Mouse (Mus musculus) right cerebral cortex, adult 18-20 months (tissue): Measurements from ENCODE around the gene Nfya.
A peak's percentile ranks its signal among the peaks of the same experiment; 100 is the strongest.
"Not testable (repeated sequence)": the region's sequence is repeated elsewhere in the genome, so short reads cannot be mapped to it uniquely, and the experiment has no call there.

Source experiments
- DNase-seq: peaks from one replicate; pipeline ENCODE4 v3.0.0; 2022; ENCODE audit warnings: mixed read lengths

The Nfya gene

DNA sequence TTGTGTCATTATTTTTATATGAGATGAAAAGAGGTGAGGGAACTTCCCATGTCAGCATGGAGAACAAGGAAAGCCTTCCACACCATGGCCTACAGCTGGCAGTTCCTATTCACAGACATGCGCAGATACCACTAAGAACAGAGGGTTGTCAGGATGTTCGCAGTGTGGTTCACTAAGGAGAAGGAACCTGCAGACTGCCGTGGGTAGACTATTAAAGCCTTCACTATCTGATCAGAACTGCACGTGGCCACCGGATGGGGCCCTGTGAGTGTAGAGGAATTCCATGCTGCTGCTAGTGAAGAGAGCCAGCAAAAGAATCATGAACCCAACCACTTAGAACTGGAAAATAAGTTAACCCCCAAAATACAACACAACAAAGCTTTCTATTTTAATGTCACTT is 20.3 kb downstream of the Nfya start:
- DNase-seq, result no peak

DNA sequence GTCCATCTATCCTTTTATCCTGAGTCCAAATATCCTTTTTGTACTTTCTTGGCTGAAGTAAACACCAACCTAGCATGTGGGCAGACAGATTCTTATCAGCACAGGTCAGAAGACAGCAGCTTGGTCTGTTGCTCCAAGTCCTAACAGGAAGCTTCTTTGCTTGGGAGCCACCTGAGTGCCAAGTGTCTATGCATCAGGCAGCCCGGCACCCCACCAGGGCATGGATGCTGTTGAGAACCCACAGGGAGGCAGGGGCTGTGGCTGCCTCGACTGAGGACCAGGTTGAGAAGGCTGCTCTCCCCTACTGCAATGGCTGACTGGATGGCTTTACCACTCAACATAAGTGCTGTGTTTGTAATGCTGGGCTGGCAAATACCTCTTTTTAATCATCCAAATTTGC is 21.0 kb downstream of the Nfya start:
- no peak for DNase-seq

DNA sequence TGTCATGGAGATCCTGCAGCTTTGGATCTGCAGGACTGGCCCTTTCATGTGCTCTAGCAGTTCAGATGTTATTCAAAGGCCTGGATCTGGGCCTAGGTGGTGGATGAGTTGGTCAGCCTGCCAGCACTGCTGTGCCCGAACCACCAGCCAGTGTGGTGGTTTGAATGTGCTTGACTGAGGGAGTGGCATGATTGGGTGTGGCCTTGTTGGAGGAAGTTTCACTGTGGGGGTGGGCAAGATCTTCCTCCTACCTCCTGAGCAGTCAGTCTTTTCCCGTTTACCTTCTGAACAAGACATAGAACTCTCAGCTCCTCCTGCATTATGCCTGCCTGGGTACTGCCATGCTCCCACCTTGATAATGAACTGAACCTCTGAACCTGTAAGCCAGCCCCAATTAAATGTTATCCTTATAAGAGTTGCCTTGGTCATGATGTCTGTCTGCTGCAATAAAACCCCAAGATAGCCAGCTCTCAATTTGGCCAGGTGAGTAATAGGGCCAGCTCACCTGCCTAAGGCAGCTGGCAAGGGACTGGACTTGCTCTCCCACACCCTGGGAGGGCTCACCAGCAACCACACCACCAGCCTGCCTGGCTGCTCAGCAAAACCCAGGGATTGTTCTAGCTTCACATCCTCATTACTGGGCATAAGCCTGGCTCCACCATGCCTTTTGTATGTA is 23.8 kb downstream of the Nfya start:
- DNase-seq, result no peak

DNA sequence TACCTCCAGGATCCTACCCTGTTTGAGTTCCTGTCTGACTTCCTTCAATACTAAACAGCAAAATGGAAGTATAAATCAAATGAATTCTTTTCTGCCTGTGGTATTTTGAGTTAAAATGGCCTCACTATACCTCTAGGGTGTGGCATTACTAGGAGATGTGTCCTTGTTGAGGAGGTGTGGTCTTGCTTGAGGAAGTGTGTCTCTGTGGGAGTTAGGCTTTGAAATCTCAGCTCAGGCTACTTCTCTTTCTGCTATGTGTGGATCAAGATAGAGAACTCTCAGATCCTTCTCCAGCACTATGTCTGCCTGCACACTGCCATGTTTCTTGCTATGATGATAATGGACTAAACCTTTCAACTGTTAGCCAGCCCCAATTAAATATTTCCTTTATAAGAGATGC is 30.7 kb downstream of the Nfya start:
- no peak for DNase-seq

DNA sequence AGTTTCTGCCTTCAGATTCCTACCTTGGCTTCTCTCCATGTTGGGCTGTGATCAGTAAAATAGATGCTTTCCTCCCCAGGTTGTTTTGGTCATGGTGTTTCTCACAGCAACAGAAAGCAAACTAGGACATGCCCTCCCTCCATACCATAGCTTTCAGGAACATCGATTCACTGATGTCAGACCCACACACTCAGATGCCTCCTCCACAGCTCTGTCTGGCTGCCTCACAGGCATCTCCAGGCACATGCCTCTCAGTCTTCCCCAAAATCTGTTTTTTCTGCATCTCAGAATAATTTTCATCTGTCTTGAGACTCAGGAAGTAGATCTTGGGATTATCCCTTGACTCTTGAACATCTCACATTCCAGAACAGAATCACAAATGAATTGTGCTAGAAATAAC is 33.6 kb downstream of the Nfya start:
- peak; percentile 46 for DNase-seq

DNA sequence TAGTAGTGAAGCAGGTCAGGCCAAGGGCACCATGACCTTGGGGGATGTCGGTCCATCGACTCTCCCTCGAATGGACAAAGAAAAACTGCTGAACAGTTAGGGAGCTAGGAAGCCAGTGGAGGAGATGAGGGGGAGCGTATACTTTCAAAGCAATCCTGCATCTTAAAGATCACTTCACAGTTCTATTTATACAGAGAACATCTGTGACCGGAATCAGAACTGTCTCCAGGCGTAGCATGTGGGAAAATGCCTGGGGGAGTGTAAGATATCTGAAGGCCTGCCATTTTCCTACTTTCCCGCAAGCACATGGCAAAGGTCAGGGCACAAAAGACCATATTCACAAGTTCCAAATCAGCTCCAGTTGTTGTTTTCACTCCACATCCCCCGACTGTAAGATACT is 36.7 kb downstream of the Nfya start:
- peak; percentile 48 for DNase-seq

DNA sequence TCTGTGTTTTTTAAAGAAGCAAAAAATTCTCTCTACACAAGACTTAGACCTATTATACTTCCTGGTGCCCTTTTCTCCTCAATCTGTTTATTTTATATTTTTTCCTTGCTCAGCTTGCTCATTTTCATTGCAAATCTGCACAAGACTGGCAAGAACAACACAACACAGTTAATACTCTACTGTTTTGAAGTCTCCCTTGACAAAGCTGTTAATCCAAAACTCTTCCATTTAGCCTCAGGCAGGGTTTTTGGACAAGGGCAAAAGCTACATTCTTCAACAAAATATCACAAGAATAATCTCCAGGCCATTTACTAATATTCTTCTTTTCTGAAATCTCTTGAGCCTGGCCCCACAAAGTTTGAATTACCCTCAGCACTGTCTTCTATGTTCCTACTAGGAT is 38.1 kb downstream of the Nfya start:
- no peak for DNase-seq

DNA sequence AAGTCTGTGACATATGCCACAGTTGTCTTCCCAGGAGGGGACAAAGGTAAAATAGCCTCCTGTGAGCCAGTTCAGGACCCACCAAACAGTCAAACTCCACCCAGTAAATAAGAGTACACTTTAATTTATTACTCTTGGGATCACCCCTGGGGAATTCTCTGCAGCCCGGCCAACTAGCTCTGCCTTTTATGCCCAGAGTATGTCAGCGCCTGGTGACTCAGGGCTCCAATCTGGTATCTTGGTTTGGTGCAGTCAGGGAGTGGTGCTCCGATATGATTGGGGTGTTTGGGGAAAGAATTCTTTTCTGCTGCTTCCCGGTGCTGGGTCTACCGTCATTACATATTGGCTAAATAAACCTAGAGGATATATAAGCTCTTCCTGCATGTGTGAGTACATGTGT is 42.9 kb downstream of the Nfya start:
- DNase-seq, result no peak

DNA sequence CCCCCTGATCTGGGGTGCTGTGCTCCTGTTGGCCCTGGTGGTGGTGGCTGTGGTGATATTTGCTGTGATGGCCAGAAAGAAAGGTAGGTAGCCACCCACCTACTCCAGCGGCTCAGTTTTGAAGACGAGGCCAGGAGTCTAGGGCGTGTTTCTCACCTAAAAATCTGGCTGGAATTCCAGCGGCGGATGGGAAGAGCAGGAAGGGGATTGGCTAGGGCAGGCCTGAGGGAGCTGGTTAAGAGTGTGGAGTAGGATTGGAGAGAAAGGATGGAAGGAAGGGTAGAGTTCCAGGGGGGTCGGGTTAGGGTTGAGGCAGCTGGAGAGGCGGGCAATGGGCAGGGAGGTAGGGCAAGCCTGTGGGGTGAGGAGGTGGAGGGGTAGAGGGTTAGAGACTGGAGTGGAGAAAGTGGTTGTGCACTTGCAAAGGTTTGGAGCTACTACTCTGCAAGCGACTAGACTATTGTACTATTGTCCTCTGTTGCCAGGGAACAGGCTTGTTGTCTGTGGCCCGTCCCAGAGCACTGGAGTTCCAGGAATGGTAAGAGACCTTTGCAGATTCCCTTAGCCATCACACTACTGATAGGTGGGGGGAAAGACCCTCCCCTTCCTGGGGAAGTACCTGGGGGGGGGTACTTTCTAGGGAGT is 44.1 kb downstream of the Nfya start:
- no peak for DNase-seq

DNA sequence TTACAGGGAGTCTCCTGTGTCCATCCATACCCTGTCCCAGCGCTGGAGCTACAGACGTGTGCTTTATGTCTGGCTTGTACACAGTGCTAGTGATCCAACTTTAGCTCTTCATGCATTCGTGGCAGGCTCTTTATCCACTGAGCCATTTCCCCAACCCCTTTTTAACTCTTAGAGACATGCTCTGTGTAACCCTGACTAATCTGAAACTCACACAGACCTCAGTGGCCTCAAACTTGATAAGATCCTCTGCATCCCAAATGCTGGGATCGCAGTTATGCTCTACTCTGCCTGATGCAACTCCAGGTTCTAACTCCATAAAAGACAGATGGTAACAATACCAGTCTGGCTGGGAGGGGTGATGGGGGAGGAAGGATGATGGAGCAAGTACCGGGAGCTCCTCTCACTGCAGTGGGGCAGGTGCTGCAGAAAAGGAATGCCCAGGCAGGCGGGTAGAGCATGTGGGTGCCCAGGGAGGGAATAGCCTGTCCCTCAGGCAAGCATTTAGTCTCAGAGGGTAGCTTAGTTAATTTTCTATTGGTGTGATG is 46.2 kb downstream of the Nfya start:
- DNase-seq, result no peak

DNA sequence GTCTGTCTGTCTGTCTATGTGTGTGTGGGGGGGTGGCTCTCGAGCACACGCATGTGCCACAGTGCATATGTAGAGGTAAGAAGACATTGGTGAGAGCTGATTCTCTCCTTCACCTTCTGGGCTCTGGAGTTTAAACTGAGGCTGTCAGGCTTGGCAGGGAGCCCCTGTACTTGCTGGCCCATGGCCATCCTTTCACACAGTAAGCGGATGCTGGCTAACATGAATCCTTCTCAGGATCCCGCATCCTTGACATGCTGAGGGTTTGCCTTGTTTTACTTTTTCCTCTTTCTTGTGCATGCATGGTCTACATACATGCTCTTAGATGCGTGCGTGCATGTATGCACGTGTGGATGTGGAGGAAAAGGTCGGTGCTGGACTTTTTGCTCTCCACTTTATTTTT is 46.7 kb downstream of the Nfya start:
- peak; percentile 49 for DNase-seq

DNA sequence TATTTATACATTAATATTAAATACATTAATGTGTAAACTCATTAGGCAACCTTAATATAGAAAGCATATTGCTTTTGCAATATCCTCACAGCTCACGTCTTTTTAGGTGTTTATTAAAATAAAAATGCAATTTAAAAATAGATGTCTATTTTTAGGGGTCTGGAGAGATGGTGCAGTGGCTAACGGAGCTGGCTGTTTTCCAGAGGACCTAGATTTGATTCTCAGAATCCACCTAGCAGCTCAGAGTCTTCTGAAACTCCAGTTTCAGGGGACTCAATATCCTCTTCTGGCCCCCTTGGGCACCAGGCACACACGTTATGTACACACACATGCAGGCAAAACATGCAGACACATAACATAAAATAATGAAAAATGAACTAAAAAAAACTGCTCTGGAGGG is 47.4 kb downstream of the Nfya start:
- DNase-seq, result no peak

DNA sequence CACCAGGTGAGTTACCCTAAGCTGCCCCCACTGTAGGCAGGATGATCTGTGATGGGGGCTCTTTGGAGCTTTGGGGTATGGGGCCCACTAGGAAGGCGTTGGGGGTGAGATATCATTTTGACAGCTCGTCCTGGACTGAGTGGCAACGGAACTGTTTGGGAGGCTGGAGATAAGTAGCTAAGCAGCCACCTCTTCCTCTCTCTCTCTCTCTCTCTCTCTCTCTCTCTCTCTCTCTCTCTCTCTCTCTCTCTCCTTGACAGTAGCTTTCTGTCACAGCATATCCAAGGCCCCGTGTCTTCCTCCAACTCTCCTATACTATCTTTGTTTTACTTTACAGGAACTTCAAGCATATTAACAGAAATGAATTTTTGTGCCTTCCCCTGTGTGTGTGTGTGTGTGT is 49.2 kb downstream of the Nfya start:
- DNase-seq, result no peak

DNA sequence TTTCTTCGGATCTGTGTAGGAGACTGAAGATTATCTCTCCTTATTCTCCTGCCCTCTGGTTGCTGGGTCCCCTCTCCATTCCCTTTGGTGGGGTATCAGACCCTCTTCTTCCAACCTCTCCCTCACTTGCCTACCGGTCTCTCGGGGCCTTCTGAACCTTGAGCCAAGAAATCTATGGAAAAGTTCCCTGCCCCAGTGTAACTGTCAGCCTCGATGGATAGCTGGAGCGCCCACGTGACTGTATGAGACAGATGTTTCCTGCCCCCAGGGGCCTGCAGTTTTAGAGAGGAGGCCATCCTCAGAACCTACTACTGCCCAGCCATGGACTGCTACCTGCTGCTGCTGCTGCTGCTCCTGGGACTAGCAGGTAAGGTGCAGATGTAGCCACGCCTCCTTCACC is 50.1 kb downstream of the Nfya start, which contains the start of gene Treml1:
Treml1 (plus strand) TSS at position 301 of the 400 bp plus-strand sequence.
- DNase-seq, result no peak

DNA sequence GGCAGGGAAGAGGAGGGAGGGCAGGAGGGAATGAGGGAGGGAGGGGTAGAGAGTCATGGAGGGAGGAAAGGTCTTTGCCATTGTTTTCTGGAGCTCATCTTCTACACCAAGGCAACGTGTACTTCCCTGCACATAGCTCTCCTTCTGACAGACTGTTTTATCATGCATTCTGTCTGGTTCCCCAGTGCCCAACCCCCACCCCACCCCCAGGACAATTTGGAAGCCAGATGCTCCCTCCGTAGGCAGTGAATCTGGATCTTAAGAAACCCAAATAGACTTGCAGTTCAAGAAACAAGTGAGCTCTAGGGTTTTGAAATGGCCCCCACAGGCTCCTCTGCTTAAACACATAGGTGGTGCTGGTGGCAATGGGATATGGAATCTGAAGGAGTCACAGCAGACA is 51.8 kb downstream of the Nfya start:
- no peak for DNase-seq

DNA sequence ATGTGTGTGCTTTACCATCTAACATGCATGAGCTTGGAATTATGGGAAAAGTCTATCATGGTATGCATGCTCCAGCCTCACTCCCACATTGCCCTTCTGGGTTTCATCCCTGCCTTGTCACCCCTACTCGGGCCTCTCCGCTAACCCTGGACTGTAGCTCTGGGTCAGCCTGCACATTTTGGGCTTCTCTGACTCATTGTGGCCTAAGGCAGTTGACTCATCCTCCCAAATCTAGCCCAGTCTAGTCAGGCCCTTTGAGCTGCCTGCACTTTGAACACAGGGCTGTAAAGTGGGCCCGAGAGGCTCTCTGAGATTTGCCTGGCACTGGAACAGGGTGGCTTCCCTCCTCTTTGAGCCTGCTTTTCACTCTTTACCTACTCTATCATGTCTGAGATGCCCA is 53.9 kb downstream of the Nfya start:
- no peak for DNase-seq

DNA sequence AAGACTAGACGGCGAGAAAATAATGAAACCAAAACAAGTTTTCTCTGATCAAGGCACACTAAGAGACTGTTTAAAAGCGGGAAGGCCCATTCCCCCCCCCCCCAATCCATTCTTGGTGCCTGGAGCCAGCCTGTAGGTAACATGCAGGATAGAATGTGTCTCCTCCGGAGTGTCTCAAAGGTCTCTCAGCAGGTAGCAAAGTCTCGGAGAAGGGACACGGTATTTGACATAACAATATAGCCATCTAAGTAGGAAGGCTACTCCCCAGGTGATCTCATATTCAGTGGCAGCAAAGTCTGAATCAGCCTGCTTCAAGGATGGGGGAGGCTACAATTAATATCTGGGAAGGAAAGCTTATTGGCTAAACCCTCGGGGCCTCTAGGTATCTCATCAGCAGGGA is 56.7 kb downstream of the Nfya start:
- not testable (repeated sequence) for DNase-seq

DNA sequence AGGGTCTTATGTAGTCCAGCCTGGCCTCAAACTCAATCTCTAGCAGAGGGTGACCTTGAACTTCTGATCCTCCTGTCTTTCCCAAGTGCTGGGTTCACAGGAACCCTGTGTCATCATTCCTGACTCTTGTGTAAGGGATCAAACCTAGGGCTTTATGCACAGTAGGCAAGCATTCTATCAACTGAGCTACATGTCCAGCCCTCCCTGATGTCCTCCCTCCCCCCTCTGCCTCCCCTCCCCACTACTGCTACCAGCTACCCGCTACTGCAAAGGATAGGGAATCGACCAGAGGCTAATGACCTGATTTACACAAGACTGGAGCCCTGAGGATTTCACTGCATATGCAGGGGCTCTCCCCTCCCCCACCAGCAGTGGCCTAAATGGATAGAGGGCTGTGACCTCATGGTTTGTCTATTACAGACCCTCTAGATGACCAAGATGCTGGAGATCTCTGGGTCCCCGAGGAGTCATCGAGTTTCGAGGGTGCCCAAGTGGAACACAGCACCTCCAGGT is 59.0 kb downstream of the Nfya start:
- no peak for DNase-seq

DNA sequence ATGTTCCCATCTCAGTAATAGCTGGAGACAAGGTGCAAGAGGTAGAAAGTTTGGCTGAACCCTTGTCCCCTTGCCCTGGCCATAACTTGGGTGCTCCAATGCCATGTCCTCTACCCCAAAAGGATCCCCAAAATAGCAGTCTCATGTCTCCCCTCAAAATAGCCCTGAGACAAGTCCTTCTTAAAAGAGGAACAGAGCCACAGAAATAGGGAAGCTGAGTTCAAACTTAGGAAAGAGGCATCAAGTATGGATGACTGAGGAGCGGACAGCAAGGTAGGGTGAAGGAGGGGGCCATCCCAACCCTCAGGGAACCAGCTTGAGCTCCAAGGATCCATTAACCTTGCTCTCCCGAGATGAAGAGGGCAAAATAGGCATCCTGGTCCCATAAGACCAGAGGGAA is 62.4 kb downstream of the Nfya start:
- DNase-seq, result no peak

DNA sequence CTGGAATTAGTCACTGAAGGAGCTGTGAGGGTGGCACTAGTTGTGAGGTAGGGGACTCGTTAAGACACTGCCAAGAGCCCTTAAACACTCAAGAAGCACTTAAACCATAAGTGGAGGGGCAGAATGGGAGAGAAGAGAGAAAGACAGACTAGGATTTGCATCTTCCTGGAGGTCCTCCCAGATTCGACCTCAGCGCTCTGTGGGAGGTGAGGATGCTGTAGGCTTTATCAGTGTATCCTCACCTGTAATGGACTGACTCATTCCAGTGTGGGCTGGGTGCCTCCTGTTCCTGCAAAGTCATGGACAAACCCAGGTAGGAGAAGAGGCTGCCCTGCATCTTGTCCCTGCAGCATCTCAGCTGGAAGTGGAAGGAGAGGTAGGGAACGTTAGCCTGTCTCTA is 62.9 kb downstream of the Nfya start:
- peak; percentile 25 for DNase-seq

DNA sequence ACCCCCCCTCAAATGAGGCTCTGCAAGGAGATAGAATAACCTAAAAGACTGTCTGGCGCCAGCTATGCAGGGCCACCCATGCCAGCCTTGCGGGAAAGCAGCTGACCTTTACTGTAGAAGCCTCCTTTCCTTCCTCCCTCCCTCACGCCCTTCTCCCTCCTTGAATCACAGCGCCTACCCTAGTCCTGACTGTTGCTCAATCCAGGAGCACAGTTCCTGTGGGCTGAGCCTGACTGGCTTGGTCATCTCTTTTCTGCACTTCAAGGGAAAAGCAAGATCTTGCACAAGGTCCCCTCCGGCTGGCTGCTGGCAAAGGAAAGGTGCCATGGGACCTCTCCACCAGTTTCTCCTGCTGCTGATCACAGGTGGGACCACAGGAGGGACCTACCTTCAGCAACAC is 63.5 kb downstream of the Nfya start, which contains the start of gene Trem2:
Trem2 (plus strand) TSS at position 171 of the 400 bp plus-strand sequence.
- DNase-seq, result no peak

DNA sequence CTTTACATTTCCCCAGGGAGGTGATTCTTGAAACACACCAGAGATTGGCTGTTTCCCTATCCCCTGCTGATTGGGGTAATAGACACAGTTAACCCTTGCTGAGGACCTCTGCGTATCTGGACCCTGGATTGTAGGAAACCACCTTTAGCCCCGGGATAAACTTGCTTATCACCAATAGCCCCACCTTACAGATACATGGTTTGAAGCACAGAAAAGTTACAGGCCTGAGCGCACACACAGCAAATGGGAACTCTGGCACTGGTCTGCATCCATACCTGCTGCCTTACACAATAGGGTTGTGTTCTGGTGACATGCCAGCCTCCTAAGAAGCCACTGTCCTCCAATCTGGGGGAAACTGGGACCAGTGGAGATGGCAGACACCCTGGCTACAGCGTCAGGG is 63.9 kb downstream of the Nfya start:
- no peak for DNase-seq

DNA sequence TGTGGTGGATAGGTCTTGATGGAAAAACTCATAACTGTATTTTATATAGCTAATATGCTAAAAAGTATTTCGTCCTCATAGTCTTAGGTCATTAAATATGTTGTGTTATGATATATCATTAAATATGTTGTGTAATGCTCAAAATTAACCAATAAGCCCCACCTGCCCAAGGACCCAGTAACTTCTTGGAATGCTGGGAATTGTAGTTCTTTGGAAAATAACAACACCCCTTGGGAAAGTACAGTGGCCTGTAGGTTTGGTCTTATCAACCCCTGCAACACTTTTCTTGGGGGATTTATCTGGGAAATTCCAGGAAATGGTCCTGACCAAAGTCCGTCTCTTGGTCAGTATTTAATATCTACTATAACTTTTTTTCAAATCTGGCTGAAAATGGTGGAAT is 66.6 kb downstream of the Nfya start:
- no peak for DNase-seq

DNA sequence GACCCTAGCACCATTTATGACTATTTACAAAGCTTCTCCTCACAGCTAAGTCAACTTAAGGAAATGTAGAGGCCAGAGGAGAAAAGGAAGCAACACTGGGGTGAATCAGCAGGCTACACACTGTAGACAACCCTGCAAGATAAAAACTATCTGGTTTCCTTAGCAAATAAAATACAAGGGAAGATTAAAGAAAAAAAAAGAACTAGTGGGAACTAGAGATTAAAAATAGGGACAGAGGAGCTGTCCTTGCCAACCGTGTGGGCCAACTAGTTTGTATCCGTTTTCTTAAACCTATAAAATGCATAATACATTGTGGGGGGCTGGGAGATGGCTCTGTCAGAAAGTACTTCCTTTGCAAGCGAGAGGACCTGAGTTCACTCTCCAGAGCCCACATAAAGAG is 67.8 kb downstream of the Nfya start:
- DNase-seq, result peak; percentile 18
